Mouse (Mus musculus) thymus, adult 2 months (tissue): Measurements from ENCODE around the gene Lage3. TPM values are rescaled to one million over a fixed set of nuclear protein-coding genes. Genes with fewer than 3 reads are reported as not detected.
"Not testable (repeated sequence)": the region's sequence is repeated elsewhere in the genome, so short reads cannot be mapped to it uniquely, and the experiment has no call there.

Source experiments
- DNase-seq: peaks from one replicate; pipeline ENCODE4 v3.0.0; 2021
- H3K27ac ChIP-seq: fragments of 200-500 bp; 2 replicates; pipeline ENCODE4 v1.5.1; 2012; ENCODE audit warnings: low read length, control low read depth; ENCODE audit not compliant: control insufficient read depth, insufficient read depth
- H3K27me3 ChIP-seq: fragments of 200-500 bp; 2 replicates; pipeline ENCODE4 v1.6.1; 2012; ENCODE audit warnings: mild to moderate bottlenecking, low read length, moderate library complexity, mixed read lengths; ENCODE audit not compliant: control insufficient read depth, insufficient read depth
- H3K36me3 ChIP-seq: fragments of 200-500 bp; 2 replicates; pipeline ENCODE4 v1.6.1; 2012; ENCODE audit warnings: mild to moderate bottlenecking, low read length, moderate library complexity; ENCODE audit not compliant: control insufficient read depth, insufficient read depth
- H3K4me1 ChIP-seq: fragments of 200-500 bp; replicated peaks from 2 replicates; pipeline ENCODE4 v1.6.1; 2012; ENCODE audit warnings: low read length; ENCODE audit not compliant: control insufficient read depth, insufficient read depth
- H3K4me3 ChIP-seq: fragments of 200-500 bp; 2 replicates; pipeline ENCODE4 v1.5.1; 2012; ENCODE audit warnings: mild to moderate bottlenecking, low read length, control low read depth, moderate library complexity; ENCODE audit not compliant: control insufficient read depth, insufficient read depth
- CTCF ChIP-seq: fragments of 200-500 bp; IDR thresholded peaks from 2 replicates; pipeline ENCODE4 v1.5.1; 2012; ENCODE audit warnings: mild to moderate bottlenecking, control low read depth, low read length, moderate library complexity, borderline replicate concordance; ENCODE audit not compliant: control insufficient read depth, poor library complexity, insufficient read depth; ENCODE audit errors: extremely low read depth
- POLR2A ChIP-seq: fragments of 200-500 bp; IDR thresholded peaks from 2 replicates; pipeline ENCODE4 v1.6.1; 2012; ENCODE audit warnings: mild to moderate bottlenecking, low read length, control low read depth, moderate library complexity; ENCODE audit not compliant: control insufficient read depth, poor library complexity, insufficient read depth; ENCODE audit errors: extremely low read depth
- WGBS: fragments of 180-500 bp; shearing (Covaris S2); methylation state at CpG from one replicate; pipeline ENCODE4 v1.1.7; 2018; 5-methylcytosine and 5-hydroxymethylcytosine counted together
- polyA plus RNA-seq: library from polyadenylated mRNA; depleted of rRNA; stranded (reverse); fragments of >200 nt; gene quantifications from 2 replicates; pipeline ENCODE4 v1.2.3, GENCODE M21; 2012

The Lage3 gene
- polyA plus RNA-seq, 1 experiment, result 63.6 TPM

- Histone ChIP-seq H3K4me3 (peak overlapping the region; percentile 91), H3K36me3 (0 out of 2 replicates have a peak, but pooled peaks cover 4% of the 10 kb centered on the region), H3K27ac (peak overlapping the region; percentile 17; the same call in 1 of the 2 replicates), H3K27me3 (no peaks in the 10 kb centered on the region), H3K4me1 (peaks cover 14% of the 10 kb centered on the region)
- DNase-seq, result peak; percentile 52
- TF ChIP-seq CTCF (no peak), POLR2A (no peak)
- WGBS, result under 1% methylated on average over 47 of the region's 49 CpGs
Observed at GRCm38 (mm10) chrX:74368209-74368909, 14.9 kb upstream of the Lage3 start.

GRCm38 (mm10) chrX:74367512-74367911, 14.1 kb upstream of the Lage3 start:
- H3K27ac ChIP-seq, result no peak overlapping the region
- DNase-seq, result no peak
- TF ChIP-seq CTCF (no peak), POLR2A (no peak)
- H3K27me3 ChIP-seq, result no peaks in the 10 kb centered on the region
- H3K4me1 ChIP-seq, result peaks cover 14% of the 10 kb centered on the region
- WGBS, result 57% methylated on average over 10 of the region's 10 CpGs
- 0 out of 2 replicates have a peak, but pooled peaks cover 4% of the 10 kb centered on the region for H3K36me3 ChIP-seq
- peak overlapping the region; percentile 91 for H3K4me3 ChIP-seq

- no peaks in the 10 kb centered on the region for H3K36me3 ChIP-seq
- DNase-seq, result no peak
- no peaks in the 10 kb centered on the region for H3K4me1 ChIP-seq
- H3K27ac ChIP-seq, result no peak overlapping the region
- no peaks in the 10 kb centered on the region for H3K27me3 ChIP-seq
- no peak for TF ChIP-seq POLR2A
- no peak for TF ChIP-seq CTCF
- WGBS, result 81% methylated on average over 11 of the region's 11 CpGs
- no peak overlapping the region for H3K4me3 ChIP-seq
Observed at GRCm38 (mm10) chrX:74359171-74359570, 5.8 kb upstream of the Lage3 start.

- not testable (repeated sequence) for DNase-seq, H3K36me3 ChIP-seq, H3K4me3 ChIP-seq, H3K27ac ChIP-seq, H3K4me1 ChIP-seq, H3K27me3 ChIP-seq
- WGBS, result 85% methylated on average over 3 of the region's 3 CpGs
Observed at GRCm38 (mm10) chrX:74357069-74357468, 3.7 kb upstream of the Lage3 start.

- DNase-seq, result no peak
- Histone ChIP-seq H3K27ac (peak overlapping the region; percentile 33), H3K4me3 (peak overlapping the region; percentile 87), H3K4me1 (peaks cover 4% of the 10 kb centered on the region), H3K36me3 (no peaks in the 10 kb centered on the region), H3K27me3 (no peaks in the 10 kb centered on the region)
- 11% methylated on average over 13 of the region's 13 CpGs for WGBS
- TF ChIP-seq CTCF (no peak), POLR2A (no peak)
Observed at GRCm38 (mm10) chrX:74352645-74353466, 562 bp downstream of the Lage3 start.

- no peaks in the 10 kb centered on the region for H3K27me3 ChIP-seq
- 62% methylated on average over 2 of the region's 2 CpGs for WGBS
- DNase-seq, result no peak
Observed at GRCm38 (mm10) chrX:74330166-74330930, 23.1 kb downstream of the Lage3 start.

More at GRCm38 (mm10) chrX:74330166-74330930, 23.1 kb downstream of the Lage3 start:
- Histone ChIP-seq H3K4me1 (peaks cover 8% of the 10 kb centered on the region), H3K27ac (no peak overlapping the region), H3K36me3 (no peaks in the 10 kb centered on the region), H3K4me3 (no peak overlapping the region)
- TF ChIP-seq POLR2A (no peak), CTCF (no peak)
